Mouse (Mus musculus): ENCODE measurements around the gene Gsto1. TPM values are rescaled to one million over a fixed set of nuclear protein-coding genes. Genes with fewer than 3 reads are reported as not detected.

The Gsto1 gene
- total RNA-seq, 1 experiment from 2014 or later = 143 TPM

Other genes with a start within 250 kb of the Gsto1 start
- not detected in 2 replicates for gene Col17a1, start 162.9 kb upstream of the Gsto1 start, total RNA-seq (2021)
- 104 TPM in 2 replicates for gene Sfr1, start 123.3 kb upstream of the Gsto1 start, total RNA-seq (2021)
- gene Gsto2, start 10.6 kb downstream of the Gsto1 start, total RNA-seq (2021) = 1.4 and 2.9 TPM in 2 replicates
- not detected in 2 replicates for gene Cfap43, start 64.3 kb downstream of the Gsto1 start, total RNA-seq (2021)
- gene Itprip, start 64.3 kb downstream of the Gsto1 start, total RNA-seq (2021) = 11.8 and 17.0 TPM in 2 replicates
- gene Cfap58, start 82.7 kb downstream of the Gsto1 start, total RNA-seq (2021) = not detected in 2 replicates

Data from adrenal gland, postnatal 25 days (tissue).